Mouse (Mus musculus) hindlimb bud, embryonic 11.5 days (tissue): ENCODE data around the gene Lgmn.

Source experiments
- DNase-seq: peaks from one replicate; pipeline ENCODE4 v3.0.0-alpha.2; 2012; ENCODE audit warnings: low read depth, low spot score; ENCODE audit errors: extremely low spot score

Lgmn gene

GRCm38 (mm10) chr12:102434107-102434506, 5.5 kb downstream of the Lgmn start:
- DNase-seq, result no peak

DNA sequence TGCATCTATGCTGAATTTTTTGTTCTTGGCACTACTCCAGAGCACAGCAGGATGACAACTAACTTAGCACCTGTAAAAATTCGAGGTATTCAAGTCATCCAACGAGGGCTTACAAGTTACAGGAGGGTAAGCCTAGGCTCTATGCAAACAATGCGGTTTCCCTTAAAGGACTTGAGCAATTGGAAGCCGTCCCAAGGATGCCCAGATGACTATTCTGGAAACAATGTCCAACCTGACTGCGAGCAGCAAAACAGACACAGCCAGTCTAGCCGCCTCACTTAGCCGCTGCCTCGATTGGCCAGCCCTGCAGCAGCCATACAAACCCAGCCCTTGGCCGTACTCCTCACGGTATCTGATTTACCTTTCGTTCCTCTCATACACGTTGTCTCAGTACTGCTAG, 7.4 kb downstream of the Lgmn start:
- DNase-seq, result no peak

GRCm38 (mm10) chr12:102430228-102430627, 9.4 kb downstream of the Lgmn start:
- no peak for DNase-seq

DNA sequence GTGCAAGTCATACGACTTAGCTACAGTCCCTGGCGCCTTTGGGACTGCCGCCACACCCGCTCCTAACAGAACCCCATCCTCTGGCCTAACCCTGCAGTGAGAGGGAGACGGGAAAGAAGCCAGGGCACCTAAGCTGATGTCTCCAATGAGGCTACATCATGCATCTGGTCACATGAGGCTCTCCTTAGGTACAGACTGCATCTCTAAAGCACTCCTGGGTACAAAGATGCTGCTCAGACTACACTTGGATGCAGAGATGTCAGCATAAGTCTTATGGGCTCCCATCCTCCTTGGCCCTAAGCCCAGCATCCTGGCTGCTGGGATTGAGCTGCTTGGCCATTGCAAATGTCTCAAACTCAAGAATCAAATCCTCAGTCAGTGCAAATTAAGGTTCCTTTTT, 10.0 kb downstream of the Lgmn start:
- DNase-seq, result no peak

DNA sequence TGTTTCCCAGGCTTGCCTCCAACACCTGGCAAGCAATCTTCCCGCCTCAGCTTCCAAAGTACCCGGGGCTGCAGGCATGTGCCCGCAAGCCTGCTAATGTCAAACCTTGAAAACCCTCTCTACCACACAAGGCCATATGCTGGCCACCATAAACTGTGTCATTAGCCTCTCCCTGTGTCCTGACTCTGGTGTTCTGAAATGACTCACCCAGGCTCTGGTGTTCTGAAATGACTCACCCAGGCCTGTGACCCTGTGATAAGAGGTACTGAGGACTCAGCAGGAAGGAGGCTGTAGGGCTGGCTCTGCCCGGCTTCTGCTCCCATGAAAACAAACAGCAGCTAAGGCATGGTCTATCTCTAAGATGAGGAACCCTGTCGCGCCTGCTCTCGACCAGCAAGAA, 13.3 kb downstream of the Lgmn start:
- DNase-seq, result no peak

DNA sequence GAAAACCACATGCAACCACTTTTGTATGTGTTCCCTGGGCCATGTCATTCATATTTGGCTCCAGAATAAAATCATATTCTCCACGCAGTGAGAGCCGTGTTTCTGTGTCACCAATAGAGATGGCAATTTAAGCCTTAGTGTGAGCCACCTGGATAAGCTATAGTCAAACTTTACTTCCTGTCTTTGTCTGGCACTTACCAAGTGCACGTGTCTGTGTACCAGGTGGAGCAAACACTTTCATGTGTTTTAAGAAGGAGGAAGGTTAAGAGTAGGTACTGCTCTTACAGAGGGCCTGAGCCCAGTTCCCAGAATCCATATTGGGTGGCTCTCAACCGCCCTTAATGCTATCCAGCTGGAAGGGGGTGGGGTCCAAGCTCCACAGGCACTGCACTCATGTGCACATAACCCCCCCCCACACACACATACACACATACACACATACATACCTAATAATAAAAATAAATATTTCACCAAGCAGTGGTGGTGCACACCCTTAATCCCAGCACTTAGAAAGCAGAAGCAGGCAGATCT, 14.5 kb downstream of the Lgmn start:
- DNase-seq, result no peak

DNA sequence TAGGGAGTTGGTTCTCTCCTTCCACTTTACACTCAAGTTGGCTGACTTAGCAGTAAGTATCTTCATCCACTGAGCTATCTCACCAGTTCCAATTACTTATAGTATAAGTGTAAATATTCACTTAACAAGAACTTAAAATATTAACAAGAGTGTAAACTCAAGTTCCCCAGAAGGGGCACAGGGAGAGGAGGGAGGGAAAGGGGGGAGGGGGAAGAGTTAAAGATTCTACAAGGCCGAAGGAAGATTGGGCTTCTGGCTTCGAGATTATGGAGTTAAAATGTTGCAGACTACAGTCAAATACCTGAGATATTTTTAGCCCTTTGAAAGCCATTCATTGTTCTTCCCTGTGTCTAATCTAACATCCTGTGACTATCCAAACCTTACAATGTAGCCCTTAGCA, 15.2 kb downstream of the Lgmn start:
- DNase-seq, result no peak

DNA sequence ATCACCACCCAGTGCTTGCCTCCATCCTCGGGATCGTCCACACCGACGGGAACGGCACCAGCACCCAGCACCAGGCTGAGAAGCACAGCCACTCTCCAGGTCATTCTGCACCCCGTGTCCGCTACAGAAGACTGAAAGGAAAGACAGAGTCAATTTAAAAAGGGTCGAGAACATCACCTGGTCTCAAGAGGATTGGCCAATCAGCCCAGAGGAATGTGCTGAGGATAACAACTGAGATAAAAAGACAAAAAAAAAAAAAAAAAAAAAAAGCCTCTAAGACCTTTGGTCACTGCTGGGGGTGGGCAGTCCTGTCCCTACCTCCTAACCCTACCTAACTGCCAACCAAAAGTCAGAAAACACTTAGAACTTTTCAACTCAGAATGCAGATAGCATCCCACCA, 16.0 kb downstream of the Lgmn start:
- DNase-seq, result no peak

DNA sequence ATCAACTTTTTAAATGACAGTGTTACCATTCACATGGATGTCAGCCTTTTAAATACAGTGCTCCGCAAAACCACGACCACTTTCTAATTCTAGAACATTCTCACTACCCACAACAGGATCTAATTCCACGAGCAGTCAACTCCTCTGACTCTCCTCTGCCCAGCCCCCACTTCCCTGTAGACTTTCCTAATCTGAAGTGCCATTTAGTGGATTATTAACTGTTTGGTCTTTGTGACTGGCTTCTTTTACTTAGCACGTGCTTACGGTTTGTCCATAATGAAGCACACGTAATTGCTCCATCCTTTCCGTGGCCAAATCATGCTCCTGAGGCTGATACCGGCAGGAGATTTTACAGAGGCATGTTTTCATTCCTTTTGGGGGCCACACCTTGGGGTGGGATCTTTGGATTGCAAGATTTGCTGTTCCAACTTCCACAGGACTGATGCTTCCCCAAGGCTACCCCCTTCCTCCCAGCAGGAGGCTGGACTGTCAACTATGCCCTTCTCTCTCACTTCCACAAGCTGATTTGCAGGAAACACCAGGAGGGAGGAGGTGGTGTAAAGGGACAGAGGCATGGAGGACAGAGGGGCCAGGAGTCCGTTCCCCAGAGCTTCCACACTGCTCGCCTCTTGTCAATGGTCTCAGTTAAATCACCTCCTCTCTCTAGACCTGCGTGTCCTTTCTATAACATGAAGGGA, 16.8 kb downstream of the Lgmn start:
- no peak for DNase-seq

DNA sequence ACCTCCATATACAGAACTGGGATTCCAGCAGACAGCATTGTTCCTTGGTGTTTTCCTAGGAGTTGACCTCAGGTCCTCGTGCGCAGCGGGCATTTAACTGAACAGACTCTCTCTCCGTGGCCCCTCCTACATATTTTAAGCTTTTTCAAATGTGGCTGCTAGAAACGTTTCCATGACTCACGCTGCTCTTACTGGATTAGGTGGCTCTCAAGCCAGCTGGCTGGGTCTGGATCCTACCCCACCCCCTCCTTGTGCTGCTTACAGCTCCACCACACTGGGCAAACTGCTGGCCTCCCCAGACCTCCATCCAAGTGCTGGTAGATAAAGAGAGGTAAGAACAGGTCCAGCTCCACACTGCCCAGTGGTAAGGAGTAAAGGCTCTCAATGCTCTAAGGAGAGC, 17.5 kb downstream of the Lgmn start:
- no peak for DNase-seq

- no peak for DNase-seq
Measured at GRCm38 (mm10) chr12:102420168-102420890, 19.3 kb downstream of the Lgmn start.

- DNase-seq, result no peak
Measured at GRCm38 (mm10) chr12:102419544-102419943, 20.1 kb downstream of the Lgmn start.

GRCm38 (mm10) chr12:102417701-102418100, 21.9 kb downstream of the Lgmn start:
- DNase-seq, result no peak

- DNase-seq, result no peak
Measured at GRCm38 (mm10) chr12:102416955-102417510, 22.6 kb downstream of the Lgmn start.

DNA sequence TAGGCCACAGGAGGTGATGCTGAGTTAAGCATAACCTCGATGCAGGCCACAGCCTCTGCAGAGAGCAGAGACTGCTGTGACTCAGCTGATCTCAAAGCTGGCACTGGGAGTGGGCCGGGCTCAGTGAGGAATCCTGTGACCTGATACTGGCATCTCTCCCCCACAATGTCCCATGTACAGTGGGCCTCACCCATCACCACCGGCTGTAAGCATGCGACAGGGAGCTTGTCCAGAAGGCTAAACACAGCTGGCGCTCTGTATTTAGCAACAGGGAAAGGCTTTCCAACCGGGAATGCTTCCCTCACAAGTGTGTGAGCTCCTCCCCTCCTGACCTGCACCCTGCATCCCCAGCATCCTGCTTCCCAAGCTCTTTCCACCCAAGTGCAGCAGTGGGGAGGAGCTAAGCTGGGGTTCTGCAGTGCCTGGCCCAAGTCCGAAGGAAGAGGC, 23.2 kb downstream of the Lgmn start:
- no peak for DNase-seq

DNA sequence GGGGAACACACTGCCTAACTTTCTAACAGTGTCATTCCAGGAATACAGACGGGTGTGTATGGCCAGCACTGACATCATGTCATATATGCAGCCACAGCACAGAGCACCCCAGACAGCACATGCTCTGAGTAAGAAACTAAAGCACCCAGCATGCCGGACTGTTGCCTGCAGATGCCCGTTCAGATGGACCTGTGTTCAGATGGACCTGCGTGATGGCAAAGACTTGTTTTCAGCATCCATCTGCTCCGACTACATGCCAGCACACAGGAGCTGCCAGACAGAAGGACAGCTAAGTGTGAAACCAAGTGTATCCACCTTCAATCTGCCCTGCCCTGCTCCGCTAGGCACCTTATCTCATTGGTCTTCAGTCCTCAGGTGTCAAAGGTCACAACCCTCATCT, 24.9 kb downstream of the Lgmn start:
- DNase-seq, result no peak

DNA sequence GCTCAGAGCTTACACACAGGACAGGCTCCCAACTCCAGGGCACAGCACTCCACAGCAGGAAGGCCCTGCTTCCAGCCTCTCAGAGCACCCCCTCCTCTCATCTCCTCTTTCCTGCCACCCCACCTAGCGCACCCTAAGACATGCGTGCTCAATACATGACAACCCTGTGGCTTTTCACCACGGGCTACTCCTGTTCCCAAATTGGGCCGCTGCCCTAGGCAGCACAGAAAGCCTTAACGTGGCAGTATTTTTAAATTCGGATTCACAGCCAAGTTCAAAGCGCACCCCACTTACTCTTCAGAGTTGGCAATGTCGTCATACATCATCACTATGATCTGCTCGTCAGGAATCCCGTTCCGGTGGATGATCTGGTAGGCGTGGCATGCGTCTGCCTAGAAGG, 26.4 kb downstream of the Lgmn start:
- no peak for DNase-seq

DNA sequence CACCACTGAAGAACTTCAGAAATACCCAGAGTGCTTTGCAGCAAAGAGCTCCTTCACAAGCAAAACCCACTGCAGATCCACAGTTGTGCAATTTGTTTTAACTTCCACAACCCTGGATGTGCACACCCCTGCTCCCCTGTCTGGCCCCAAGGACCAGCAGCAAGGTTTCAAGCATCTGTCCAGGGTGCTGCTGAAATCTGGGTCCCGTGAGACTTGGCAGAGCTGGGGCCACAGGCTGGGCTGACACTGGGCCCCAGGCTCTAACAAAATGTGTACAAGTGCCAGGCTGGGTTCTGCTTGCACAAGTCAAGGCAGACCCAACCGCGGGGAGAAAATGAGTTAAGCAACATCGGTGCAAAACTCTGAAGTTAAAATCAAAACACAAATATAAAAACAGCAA, 41.0 kb downstream of the Lgmn start:
- no peak for DNase-seq

DNA sequence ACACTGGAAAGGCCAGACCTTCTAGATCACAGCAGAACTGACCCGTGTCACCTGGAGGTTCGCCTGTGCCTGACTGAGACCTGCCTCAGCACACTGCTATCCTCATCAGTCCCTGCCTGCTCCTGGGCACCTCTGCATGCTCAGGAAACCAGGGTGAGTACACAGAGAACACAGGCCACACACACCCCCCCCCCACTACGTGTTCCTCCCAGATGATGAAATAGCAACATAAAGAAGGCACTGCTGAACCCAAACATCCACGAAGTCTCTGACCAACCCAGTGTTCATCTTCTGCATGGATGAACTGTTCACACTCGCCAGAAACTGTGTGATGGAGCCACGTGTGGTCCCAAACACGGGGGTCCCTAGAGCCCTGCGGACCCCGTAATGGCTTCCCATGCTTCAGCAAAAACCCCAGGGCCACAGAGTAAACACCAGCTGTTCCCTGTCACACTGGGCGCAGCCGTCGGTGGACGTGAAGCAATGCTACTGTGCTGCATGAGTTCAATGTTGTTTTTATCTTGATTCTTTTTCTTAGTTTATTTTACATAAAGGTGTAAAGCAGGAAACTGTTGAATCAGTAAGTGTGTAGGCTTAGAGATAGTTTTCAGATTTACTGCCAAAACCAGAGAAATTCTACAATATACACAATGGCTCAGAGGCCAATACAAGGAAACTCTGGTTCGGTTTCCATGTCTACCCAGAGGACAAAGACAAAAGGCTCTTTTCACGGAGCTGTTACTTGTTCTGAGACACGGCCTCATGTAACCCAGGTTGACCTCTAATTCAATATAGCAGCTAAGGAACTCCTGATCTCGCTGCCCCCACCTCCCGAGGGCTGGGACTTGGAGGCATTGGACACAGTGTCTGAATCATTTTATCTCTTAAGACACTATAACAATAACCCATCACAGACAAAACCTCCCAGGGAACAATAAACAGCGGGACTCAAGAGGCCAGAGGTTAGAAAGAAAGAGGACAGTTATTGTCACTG, 43.3 kb downstream of the Lgmn start:
- no peak for DNase-seq

DNA sequence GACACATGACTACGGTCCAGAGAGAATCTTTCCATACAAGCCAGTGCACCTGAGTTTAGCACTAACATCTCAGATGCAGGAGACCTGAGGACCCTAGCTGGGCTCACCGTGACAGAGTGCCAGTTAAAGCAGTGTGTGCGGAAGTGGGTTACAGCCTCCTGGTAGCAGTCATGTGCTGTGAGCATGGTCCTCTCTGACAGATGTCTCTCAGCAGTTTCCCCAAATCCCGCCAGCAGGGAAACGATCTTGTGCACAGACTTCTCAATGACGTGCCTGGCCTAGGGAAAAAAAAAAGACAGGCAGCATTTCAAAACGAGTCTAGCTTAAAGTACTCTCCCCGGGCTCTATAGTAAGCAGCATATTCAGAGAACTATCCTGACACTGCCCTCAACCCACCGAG, 44.1 kb downstream of the Lgmn start:
- no peak for DNase-seq

DNA sequence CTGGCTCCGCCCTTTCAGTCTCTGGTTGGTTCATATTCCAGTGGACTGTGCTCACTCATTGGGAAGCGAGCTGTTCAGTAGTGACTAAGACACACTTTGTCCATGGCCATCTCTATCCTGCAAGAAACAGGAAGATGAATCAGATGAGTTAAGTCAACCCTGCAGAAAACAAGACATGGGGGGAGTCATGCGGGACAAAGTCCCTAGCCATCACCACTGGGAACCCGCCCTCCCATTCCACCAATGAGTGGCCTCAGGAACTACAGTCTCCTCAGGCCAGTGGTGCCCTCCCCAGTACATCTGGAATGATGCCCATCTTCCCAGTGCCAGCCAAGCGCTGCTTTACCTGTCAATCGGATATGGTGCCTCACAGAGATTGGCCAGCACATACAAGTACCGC, 45.1 kb downstream of the Lgmn start:
- DNase-seq, result no peak
